Mouse (Mus musculus): ENCODE measurements around the gene Dnajc2.

DNA sequence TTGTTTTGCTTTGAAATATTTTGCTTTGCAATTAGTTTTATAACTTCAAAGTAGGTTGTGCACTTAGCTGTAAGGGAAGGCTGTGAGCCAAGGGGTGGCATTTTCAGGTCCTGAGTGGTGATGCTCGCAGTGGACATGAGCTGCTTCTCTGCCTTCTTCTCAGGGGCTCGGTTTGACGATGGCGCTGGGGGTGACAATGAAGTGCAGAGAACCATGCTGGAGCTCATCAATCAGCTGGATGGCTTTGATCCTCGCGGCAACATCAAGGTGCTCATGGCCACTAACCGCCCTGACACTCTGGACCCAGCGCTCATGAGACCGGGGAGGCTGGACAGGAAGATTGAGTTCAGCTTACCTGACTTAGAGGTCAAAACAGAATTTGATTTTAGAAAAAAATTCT lies 17.9 kb upstream of the Dnajc2 start:
- TF ChIP-seq CTCF (IDR thresholded peaks at IDR 0.05; ENCODE audit: low read depth, low read length) (no peak), POLR2AphosphoS5 (IDR thresholded peaks at IDR 0.05; ENCODE audit: insufficient replicate concordance, low read depth, low read length) (no peak), TAL1 (conservative IDR thresholded peaks at IDR 0.05; ENCODE audit: low read depth, low read length) (no peak), GATA1 (IDR thresholded peaks at IDR 0.05; ENCODE audit: borderline replicate concordance, low read length) (no peak), GATA2 (IDR thresholded peaks at IDR 0.05; ENCODE audit: borderline replicate concordance, low read depth, low read length) (no peak)
